Mouse (Mus musculus) midbrain, embryonic 14.5 days (tissue): ENCODE data around the gene Cdiptos. TPM values are rescaled to one million over a fixed set of nuclear protein-coding genes. Genes with fewer than 3 reads are reported as not detected.

ENCODE experiments used
- ATAC-seq: fragments of 200-750 bp; cut with Nextera tagmentation; 2 replicates; pipeline ENCODE4 v1.8.0; 2017; ENCODE audit warnings: moderate number of reproducible peaks, moderate library complexity; ENCODE audit not compliant: low FRiP score, low TSS enrichment
- DNase-seq: peaks from one replicate; pipeline ENCODE4 v3.0.0-alpha.2; 2015
- H3K27ac ChIP-seq: fragments of 300-500 bp; sonication (generic); replicated peaks from 2 replicates; pipeline ENCODE4 v1.5.1; 2014; ENCODE audit warnings: mild to moderate bottlenecking, low read depth, low read length, moderate library complexity
- H3K27me3 ChIP-seq: fragments of 300-500 bp; sonication (generic); 2 replicates; pipeline ENCODE4 v1.6.1; 2014; ENCODE audit warnings: low read length, control low read depth, mixed read lengths; ENCODE audit not compliant: control insufficient read depth, insufficient read depth
- H3K36me3 ChIP-seq: fragments of 300-500 bp; sonication (generic); 2 replicates; pipeline ENCODE4 v1.6.1; 2014; ENCODE audit warnings: low read length, control low read depth; ENCODE audit not compliant: control insufficient read depth, insufficient read depth
- H3K4me1 ChIP-seq: fragments of 300-500 bp; sonication (generic); 2 replicates; pipeline ENCODE4 v1.6.1; 2014; ENCODE audit warnings: mild to moderate bottlenecking, antibody characterized with exemption, low read length, control low read depth; ENCODE audit not compliant: control insufficient read depth, insufficient read depth
- H3K4me2 ChIP-seq: fragments of 300-500 bp; sonication (generic); 2 replicates; pipeline ENCODE4 v1.6.1; 2014; ENCODE audit warnings: mild to moderate bottlenecking, low read length, moderate library complexity
- H3K4me3 ChIP-seq: fragments of 300-500 bp; sonication (generic); replicated peaks from 2 replicates; pipeline ENCODE4 v1.5.1; 2014; ENCODE audit warnings: low read depth, low read length
- H3K9ac ChIP-seq: fragments of 300-500 bp; sonication (generic); replicated peaks from 2 replicates; pipeline ENCODE4 v1.6.1; 2014; ENCODE audit warnings: mild to moderate bottlenecking, low read length, moderate library complexity
- H3K9me3 ChIP-seq: fragments of 300-500 bp; sonication (generic); 2 replicates; pipeline ENCODE4 v1.6.1; 2016; ENCODE audit warnings: low read length, control low read depth, mixed read lengths; ENCODE audit not compliant: control insufficient read depth
- WGBS: fragments of 180-500 bp; shearing (Covaris S2); extraction: QIAGEN DNeasy Blood & Tissue Kit; methylation state at CpG from one replicate; pipeline ENCODE4 v1.1.7; 2014; 5-methylcytosine and 5-hydroxymethylcytosine counted together
- polyA plus RNA-seq: library from polyadenylated mRNA; unstranded; fragments of >200 nt; fragmentation: Nextera tagmentation; extraction: Ambion mirVana; gene quantifications from 2 replicates; pipeline ENCODE4 v1.2.1, GENCODE M21; 2014

The Cdiptos gene
- polyA plus RNA-seq, 1 experiment from 2014 or later = 1.3 TPM

GRCm38 (mm10) chr7:127011051-127011450, 35.2 kb upstream of the Cdiptos start:
- Histone ChIP-seq H3K4me3 (no peak overlapping the region), H3K36me3 (peaks cover 27% of the 10 kb centered on the region), H3K4me1 (peaks cover 10% of the 10 kb centered on the region), H3K27me3 (no peaks in the 10 kb centered on the region), H3K9me3 (no peaks in the 10 kb centered on the region), H3K9ac (no peak overlapping the region), H3K27ac (no peak overlapping the region), H3K4me2 (no peak overlapping the region)
- DNase-seq = no peak
- 92% methylated on average over 2 of the region's 2 CpGs for WGBS
- ATAC-seq = no peak

DNA sequence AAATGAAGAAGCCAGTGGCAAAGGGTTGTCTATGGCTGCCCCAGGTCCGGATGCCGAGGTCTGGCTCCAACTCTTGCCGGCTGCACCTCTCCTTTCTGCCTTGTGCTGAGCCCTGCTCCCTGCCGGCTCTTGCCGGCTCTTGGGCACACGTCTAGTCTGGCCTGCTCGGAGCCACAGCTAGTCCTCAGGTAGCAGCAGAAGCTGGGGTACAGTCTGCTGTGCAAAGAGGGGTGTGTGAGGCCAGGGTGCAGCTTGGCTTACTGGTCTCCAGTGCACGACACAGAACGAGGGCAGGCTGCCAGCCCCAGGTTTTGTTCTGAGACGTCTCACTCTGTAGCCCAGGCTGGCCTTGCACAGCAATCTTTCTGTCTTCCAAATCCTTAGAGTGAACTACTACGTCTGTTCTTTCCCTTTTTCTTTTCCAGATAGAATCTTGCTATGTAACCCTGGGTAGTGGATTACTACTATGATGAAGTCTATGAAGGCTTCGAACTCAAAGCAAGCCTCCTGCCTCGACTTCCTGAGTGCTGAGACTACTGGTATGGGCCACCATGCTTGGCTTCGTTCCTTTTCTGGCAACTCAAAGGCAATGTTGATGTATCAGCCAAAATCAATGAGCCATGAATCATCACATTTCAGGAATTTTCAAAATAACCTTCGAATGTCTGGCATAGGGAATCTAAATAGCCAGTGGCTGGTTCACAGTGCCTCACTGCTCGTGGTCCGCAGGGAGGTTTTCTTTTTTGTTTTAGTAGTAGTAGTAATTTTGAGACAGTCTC, 33.6 kb upstream of the Cdiptos start:
- Histone ChIP-seq H3K4me1 (no peaks in the 10 kb centered on the region), H3K9ac (no peak overlapping the region), H3K4me2 (no peak overlapping the region), H3K9me3 (no peaks in the 10 kb centered on the region), H3K27me3 (no peaks in the 10 kb centered on the region), H3K36me3 (peaks cover 17% of the 10 kb centered on the region; the same call in 1 of the 2 replicates), H3K27ac (no peak overlapping the region), H3K4me3 (no peak overlapping the region)
- DNase-seq (no peak), ATAC-seq (no peak)
- 84% methylated on average over 17 of the region's 17 CpGs for WGBS

- DNase-seq = no peak
- H3K4me1 ChIP-seq = no peaks in the 10 kb centered on the region
- peaks cover 6% of the 10 kb centered on the region; the same call in 1 of the 2 replicates for H3K36me3 ChIP-seq
- 61% methylated on average over 9 of the region's 9 CpGs for WGBS
- no peak; the same call in 1 of the 2 replicates for ATAC-seq
- H3K27ac ChIP-seq = no peak overlapping the region; the same call in 1 of the 2 replicates
- H3K9me3 ChIP-seq = no peaks in the 10 kb centered on the region
- no peak overlapping the region for H3K4me2 ChIP-seq
- H3K27me3 ChIP-seq = no peaks in the 10 kb centered on the region
- no peak overlapping the region for H3K4me3 ChIP-seq
- no peak overlapping the region for H3K9ac ChIP-seq
These were observed 32.5 kb upstream of the Cdiptos start for GRCm38 (mm10) chr7:127008239-127009019.

- H3K9me3 ChIP-seq = no peaks in the 10 kb centered on the region
- ATAC-seq (no peak), DNase-seq (no peak)
- H3K4me1 ChIP-seq = no peaks in the 10 kb centered on the region
- H3K36me3 ChIP-seq = peaks cover 2% of the 10 kb centered on the region; the same call in 1 of the 2 replicates
- no peak overlapping the region for H3K9ac ChIP-seq
- H3K4me2 ChIP-seq = no peak overlapping the region
- H3K27ac ChIP-seq = no peak overlapping the region
- H3K27me3 ChIP-seq = no peaks in the 10 kb centered on the region
- no peak overlapping the region for H3K4me3 ChIP-seq
- WGBS = 83% methylated on average over 6 of the region's 6 CpGs
These were observed 31.6 kb upstream of the Cdiptos start for GRCm38 (mm10) chr7:127007313-127008024.

GRCm38 (mm10) chr7:127004122-127004875, 28.4 kb upstream of the Cdiptos start:
- no peak overlapping the region for H3K4me3 ChIP-seq
- no peaks in the 10 kb centered on the region for H3K36me3 ChIP-seq
- no peak overlapping the region for H3K4me2 ChIP-seq
- H3K9me3 ChIP-seq = no peaks in the 10 kb centered on the region
- no peak overlapping the region for H3K9ac ChIP-seq
- no peak overlapping the region for H3K27ac ChIP-seq
- no peaks in the 10 kb centered on the region for H3K27me3 ChIP-seq
- H3K4me1 ChIP-seq = no peaks in the 10 kb centered on the region
- DNase-seq (no peak), ATAC-seq (no peak)
- 91% methylated on average over 4 of the region's 4 CpGs for WGBS

DNA sequence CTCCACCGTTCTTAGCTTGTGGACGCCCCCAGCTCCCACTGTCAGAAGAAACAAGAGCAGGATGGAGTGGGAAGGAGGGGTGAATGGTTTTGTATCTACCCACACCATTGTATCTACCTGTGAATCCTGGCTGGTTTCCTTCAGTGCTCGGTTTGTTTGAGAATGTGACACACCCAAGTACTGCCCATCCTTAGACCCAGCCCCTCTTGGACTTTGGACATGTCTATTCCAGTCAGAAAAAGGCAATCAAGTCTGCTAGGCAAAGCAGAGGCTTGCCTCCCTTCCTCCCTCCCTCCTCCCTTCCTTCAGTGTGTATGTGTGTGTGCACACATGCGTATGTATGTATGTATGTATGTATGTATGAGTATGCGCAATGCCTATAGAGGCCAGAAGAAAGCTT, 27.7 kb upstream of the Cdiptos start:
- Histone ChIP-seq H3K9ac (no peak overlapping the region), H3K27ac (no peak overlapping the region), H3K4me1 (no peaks in the 10 kb centered on the region), H3K4me2 (no peak overlapping the region), H3K27me3 (no peaks in the 10 kb centered on the region), H3K36me3 (no peaks in the 10 kb centered on the region), H3K4me3 (no peak overlapping the region), H3K9me3 (no peaks in the 10 kb centered on the region)
- 93% methylated on average over 5 of the region's 5 CpGs for WGBS
- DNase-seq = no peak
- no peak for ATAC-seq

GRCm38 (mm10) chr7:126999568-126999967, 23.7 kb upstream of the Cdiptos start:
- H3K9me3 ChIP-seq = no peaks in the 10 kb centered on the region
- H3K4me2 ChIP-seq = no peak overlapping the region
- 87% methylated on average over 10 of the region's 10 CpGs for WGBS
- no peak overlapping the region for H3K4me3 ChIP-seq
- H3K27ac ChIP-seq = no peak overlapping the region
- no peak for DNase-seq
- no peak for ATAC-seq
- no peaks in the 10 kb centered on the region for H3K27me3 ChIP-seq
- no peaks in the 10 kb centered on the region for H3K36me3 ChIP-seq
- H3K4me1 ChIP-seq = no peaks in the 10 kb centered on the region
- H3K9ac ChIP-seq = no peak overlapping the region

GRCm38 (mm10) chr7:126996449-126996848, 20.6 kb upstream of the Cdiptos start:
- no peaks in the 10 kb centered on the region for H3K27me3 ChIP-seq

More at GRCm38 (mm10) chr7:126996449-126996848, 20.6 kb upstream of the Cdiptos start:
- no peaks in the 10 kb centered on the region for H3K36me3 ChIP-seq
- no peak overlapping the region for H3K9ac ChIP-seq
- H3K27ac ChIP-seq = no peak overlapping the region
- no peaks in the 10 kb centered on the region for H3K4me1 ChIP-seq
- 82% methylated on average over 4 of the region's 4 CpGs for WGBS
- no peak overlapping the region for H3K4me2 ChIP-seq
- ATAC-seq = no peak
- no peak for DNase-seq
- H3K4me3 ChIP-seq = no peak overlapping the region
- H3K9me3 ChIP-seq = no peaks in the 10 kb centered on the region
